Mouse (Mus musculus) limb, embryonic 11.5 days (tissue): Measurements from ENCODE around the gene Pln. TPM values are rescaled to one million over a fixed set of nuclear protein-coding genes. Genes with fewer than 3 reads are reported as not detected.

Source experiments
- ATAC-seq: fragments of 200-750 bp; cut with Nextera tagmentation; 2 replicates; pipeline ENCODE4 v1.8.0; 2017; ENCODE audit warnings: low read depth; ENCODE audit not compliant: insufficient number of reproducible peaks, low FRiP score, low TSS enrichment
- DNase-seq: peaks from one replicate; pipeline ENCODE4 v3.0.0-alpha.2; 2015; ENCODE audit warnings: low spot score
- H3K27ac ChIP-seq: fragments of 300-500 bp; sonication (generic); replicated peaks from 2 replicates; pipeline ENCODE4 v1.5.1; 2014; ENCODE audit warnings: low read depth, mild to moderate bottlenecking, low read length
- H3K27me3 ChIP-seq: fragments of 300-500 bp; sonication (generic); 2 replicates; pipeline ENCODE4 v1.6.1; 2014; ENCODE audit warnings: mild to moderate bottlenecking, low read length, mixed read lengths; ENCODE audit not compliant: control insufficient read depth, insufficient read depth
- H3K36me3 ChIP-seq: fragments of 300-500 bp; sonication (generic); 2 replicates; pipeline ENCODE4 v1.6.1; 2014; ENCODE audit warnings: mild to moderate bottlenecking, low read length, moderate library complexity, mixed read lengths; ENCODE audit not compliant: control insufficient read depth, insufficient read depth
- H3K4me1 ChIP-seq: fragments of 300-500 bp; sonication (generic); 2 replicates; pipeline ENCODE4 v1.6.1; 2014; ENCODE audit warnings: low read length, mixed read lengths; ENCODE audit not compliant: control insufficient read depth, insufficient read depth
- H3K4me2 ChIP-seq: fragments of 300-500 bp; sonication (generic); 2 replicates; pipeline ENCODE4 v1.6.1; 2014; ENCODE audit warnings: low read depth, mild to moderate bottlenecking, moderate library complexity; ENCODE audit not compliant: severe bottlenecking
- H3K4me3 ChIP-seq: fragments of 300-500 bp; sonication (generic); 2 replicates; pipeline ENCODE4 v1.5.1; 2014; ENCODE audit warnings: low read depth, low read length
- H3K9ac ChIP-seq: fragments of 300-500 bp; sonication (generic); 2 replicates; pipeline ENCODE4 v1.6.1; 2014; ENCODE audit warnings: mild to moderate bottlenecking, low read length
- H3K9me3 ChIP-seq: fragments of 300-500 bp; sonication (generic); 2 replicates; pipeline ENCODE4 v1.6.1; 2016; ENCODE audit warnings: low read length; ENCODE audit not compliant: control insufficient read depth
- WGBS: fragments of 180-500 bp; shearing (Covaris S2); extraction: QIAGEN DNeasy Blood & Tissue Kit; methylation state at CpG from one replicate; pipeline ENCODE4 v1.1.7; 2014; 5-methylcytosine and 5-hydroxymethylcytosine counted together
- polyA plus RNA-seq: library from polyadenylated mRNA; unstranded; fragments of >200 nt; fragmentation: Nextera tagmentation; extraction: Ambion mirVana; gene quantifications from 2 replicates; pipeline ENCODE4 v1.2.1, GENCODE M21; 2014

Pln gene
- polyA plus RNA-seq, 1 experiment from 2014 or later = 2.5 TPM

DNA sequence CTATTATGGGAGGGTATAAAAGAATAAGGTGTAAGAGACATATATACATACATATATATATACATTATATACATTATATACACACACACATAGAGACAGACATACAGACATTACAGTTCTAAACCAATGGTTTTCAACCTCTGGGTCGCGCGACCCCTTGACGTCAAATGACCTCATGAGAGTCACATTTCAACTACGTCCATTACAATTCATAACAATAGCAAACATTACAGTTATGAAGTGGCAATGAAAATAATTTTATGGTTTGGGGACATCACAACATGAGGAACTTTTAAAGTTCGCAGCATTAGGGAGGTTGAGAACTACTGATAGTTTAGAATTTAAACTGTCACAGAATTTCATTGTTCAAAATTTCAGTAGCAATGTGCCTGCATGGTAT lies 40.8 kb downstream of the Pln start:
- peaks cover 4% of the 10 kb centered on the region; the same call in 1 of the 2 replicates for H3K4me1 ChIP-seq
- H3K4me3 ChIP-seq = peak overlapping the region; percentile 93
- peak overlapping the region; percentile 65; the same call in 1 of the 2 replicates for H3K4me2 ChIP-seq
- no peaks in the 10 kb centered on the region for H3K36me3 ChIP-seq
- H3K27me3 ChIP-seq = no peaks in the 10 kb centered on the region
- H3K27ac ChIP-seq = no peak overlapping the region
- DNase-seq (no peak), ATAC-seq (no peak)
- no peak overlapping the region for H3K9ac ChIP-seq
- no peaks in the 10 kb centered on the region for H3K9me3 ChIP-seq
- WGBS = 74% methylated on average over 6 of the region's 6 CpGs

DNA sequence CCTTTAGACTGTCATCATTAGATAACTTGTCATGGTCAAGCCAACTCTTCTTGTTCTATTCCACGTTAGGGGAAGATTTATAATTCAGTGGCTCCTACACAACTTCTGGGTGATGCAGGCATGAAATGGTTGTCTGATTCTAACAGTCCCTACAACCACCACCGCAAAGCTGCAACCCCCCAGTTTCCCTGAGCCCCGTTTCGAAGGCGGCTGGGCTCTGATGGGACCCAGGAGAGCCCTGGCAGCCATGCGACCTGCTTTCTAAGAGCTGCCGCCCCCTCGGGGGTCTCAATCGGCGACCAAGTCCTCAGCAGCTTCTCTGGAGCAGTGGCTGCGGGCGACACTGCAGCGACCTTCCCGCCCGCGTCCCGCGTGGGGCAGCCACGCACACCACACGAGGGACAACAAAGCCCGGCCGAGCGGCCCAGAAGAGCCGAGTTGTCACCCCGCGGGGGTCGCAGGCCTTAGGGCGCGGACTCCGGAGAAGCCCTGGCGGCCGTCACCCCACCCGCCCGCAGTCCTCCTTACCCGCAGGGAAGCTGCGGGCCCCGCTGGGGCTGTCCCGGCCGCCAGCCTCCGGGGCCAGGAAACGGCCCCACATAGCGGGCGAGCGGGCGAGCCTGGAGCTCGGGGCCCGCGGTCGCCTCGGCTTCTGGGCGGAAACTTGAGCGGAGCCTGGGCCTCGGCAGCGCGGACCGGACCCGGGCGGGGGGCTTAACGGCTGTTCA lies 41.7 kb downstream of the Pln start:
- Histone ChIP-seq H3K4me1 (peaks cover 4% of the 10 kb centered on the region; the same call in 1 of the 2 replicates), H3K9me3 (no peaks in the 10 kb centered on the region), H3K27me3 (no peaks in the 10 kb centered on the region), H3K9ac (peak overlapping the region; percentile 97), H3K36me3 (no peaks in the 10 kb centered on the region), H3K4me2 (peak overlapping the region; percentile 65), H3K27ac (peak overlapping the region; percentile 92), H3K4me3 (peak overlapping the region; percentile 93)
- peak; percentile 70 for DNase-seq
- ATAC-seq = peak; percentile 84
- under 1% methylated on average over 58 of the region's 59 CpGs for WGBS

DNA sequence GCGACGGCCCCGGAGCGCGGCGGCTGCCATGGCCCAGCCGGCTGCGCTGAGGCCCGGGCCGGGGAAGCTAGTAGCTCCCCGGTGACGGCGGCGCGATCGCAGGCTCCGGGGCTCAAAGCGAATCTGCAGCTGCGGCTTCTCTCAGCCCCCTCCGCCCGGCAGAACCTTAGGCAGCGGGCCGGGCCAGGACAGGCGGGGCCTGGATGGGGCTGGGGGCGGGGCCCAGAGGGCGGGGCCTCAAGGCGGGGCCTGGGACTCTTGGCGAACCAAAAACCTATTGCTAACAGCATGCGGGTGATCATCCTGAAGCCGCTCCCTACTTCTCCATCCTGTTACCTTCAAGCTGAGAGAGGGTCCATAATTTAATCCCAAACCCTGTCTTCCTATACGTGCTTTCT lies 42.2 kb downstream of the Pln start, which contains the start of gene Cep85l:
Gene Cep85l (minus strand): TSS at position 239 of the 398 bp plus-strand sequence.
- peak within 1 kb of the TSS; percentile 97 for H3K9ac ChIP-seq
- H3K4me1 ChIP-seq = peaks cover 4% of the 10 kb centered on the region; the same call in 1 of the 2 replicates
- H3K27me3 ChIP-seq = no peaks in the 10 kb centered on the region
- peak; percentile 93 for DNase-seq
- peak within 1 kb of the TSS; percentile 65 for H3K4me2 ChIP-seq
- H3K9me3 ChIP-seq = no peaks in the 10 kb centered on the region
- under 1% methylated on average over 28 of the region's 31 CpGs for WGBS
- ATAC-seq = peak; percentile 98
- H3K36me3 ChIP-seq = no peaks in the 10 kb centered on the region
- H3K27ac ChIP-seq = peak within 1 kb of the TSS; percentile 92
- H3K4me3 ChIP-seq = peak within 1 kb of the TSS; percentile 93

DNA sequence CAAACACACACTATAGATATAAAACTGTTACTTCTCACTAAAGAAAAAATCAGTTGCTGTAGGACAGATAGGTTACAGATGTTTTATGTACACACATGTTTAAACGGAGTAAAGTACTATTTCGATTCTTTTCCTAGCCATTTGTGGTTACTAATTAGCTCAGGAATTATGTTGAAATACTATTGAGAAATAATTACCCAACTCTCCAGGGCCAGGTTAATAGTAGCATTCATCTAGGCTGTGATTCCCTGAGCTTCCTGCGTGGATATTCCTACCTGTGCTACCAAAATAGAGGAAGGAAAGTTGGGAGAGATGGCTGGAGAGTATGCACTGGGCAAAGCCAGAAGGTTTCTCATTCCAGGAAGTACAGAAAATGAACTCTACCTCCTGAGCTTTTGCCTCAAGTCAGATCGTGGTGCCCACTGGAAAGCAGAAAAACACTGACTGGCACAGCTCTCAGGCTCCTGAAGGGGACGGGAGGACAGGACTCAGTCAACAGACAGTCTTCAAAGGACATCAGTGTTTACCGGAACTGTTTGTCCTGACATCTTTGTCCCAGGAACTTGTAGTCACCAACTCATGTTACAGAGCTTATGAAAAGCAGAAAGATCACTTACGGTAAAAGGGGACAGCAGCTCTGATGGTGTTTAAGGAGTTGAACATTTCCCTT lies 45.4 kb downstream of the Pln start:
- Histone ChIP-seq H3K4me2 (no peak overlapping the region), H3K4me1 (peaks cover 4% of the 10 kb centered on the region; the same call in 1 of the 2 replicates), H3K27ac (no peak overlapping the region), H3K4me3 (no peak overlapping the region), H3K27me3 (no peaks in the 10 kb centered on the region), H3K9me3 (no peaks in the 10 kb centered on the region), H3K9ac (no peak overlapping the region), H3K36me3 (no peaks in the 10 kb centered on the region)
- ATAC-seq (no peak), DNase-seq (no peak)
- 76% methylated on average over 7 of the region's 7 CpGs for WGBS

DNA sequence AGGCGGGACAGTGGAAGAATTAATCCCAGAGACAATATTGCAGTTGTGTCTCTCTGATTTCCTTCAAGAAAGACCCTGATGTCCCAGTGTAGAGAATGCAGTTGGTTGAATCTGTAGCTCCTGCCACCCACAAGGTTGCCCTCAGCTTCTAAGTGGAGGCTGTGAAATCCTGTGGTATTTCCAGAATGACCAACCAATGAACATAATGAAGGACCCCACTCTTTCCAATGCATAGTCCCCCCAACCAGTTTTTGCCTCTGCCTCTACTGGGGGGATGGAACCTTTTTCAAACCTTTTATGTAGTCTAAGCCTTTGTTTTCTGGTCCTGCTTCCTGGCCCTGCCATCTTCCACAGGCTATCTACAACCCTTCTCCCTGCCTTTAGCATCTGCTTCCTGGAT lies 47.4 kb downstream of the Pln start:
- H3K9ac ChIP-seq = no peak overlapping the region
- H3K27ac ChIP-seq = no peak overlapping the region
- H3K4me1 ChIP-seq = no peaks in the 10 kb centered on the region
- WGBS = 88% methylated on average over 1 of the region's 1 CpGs
- H3K9me3 ChIP-seq = no peaks in the 10 kb centered on the region
- DNase-seq (no peak), ATAC-seq (no peak)
- no peaks in the 10 kb centered on the region for H3K36me3 ChIP-seq
- no peaks in the 10 kb centered on the region for H3K27me3 ChIP-seq
- no peak overlapping the region for H3K4me3 ChIP-seq
- no peak overlapping the region for H3K4me2 ChIP-seq

DNA sequence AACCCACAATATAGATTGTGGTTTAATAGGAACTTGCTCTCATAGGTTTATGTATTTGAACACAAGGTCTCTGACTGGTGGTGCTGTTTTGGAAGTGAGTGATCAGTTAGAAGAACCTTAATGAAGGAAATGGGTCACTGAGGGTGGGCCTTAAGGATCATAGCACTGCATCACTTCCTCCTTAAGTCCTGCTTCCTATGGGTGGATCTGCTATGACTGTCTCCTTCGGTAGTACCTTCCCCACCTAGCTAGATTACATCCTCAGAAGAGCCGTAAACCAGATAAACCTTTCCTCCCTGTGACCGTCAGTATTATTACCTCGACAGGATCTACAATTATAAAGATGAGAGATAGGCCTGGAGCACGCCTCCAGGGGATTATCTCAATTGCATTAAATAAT lies 48.0 kb downstream of the Pln start:
- Histone ChIP-seq H3K9me3 (no peaks in the 10 kb centered on the region), H3K4me2 (no peak overlapping the region), H3K36me3 (no peaks in the 10 kb centered on the region), H3K4me3 (no peak overlapping the region), H3K27ac (no peak overlapping the region), H3K9ac (no peak overlapping the region), H3K4me1 (no peaks in the 10 kb centered on the region), H3K27me3 (no peaks in the 10 kb centered on the region)
- DNase-seq = no peak
- no peak for ATAC-seq
- WGBS = 77% methylated on average over 5 of the region's 5 CpGs

DNA sequence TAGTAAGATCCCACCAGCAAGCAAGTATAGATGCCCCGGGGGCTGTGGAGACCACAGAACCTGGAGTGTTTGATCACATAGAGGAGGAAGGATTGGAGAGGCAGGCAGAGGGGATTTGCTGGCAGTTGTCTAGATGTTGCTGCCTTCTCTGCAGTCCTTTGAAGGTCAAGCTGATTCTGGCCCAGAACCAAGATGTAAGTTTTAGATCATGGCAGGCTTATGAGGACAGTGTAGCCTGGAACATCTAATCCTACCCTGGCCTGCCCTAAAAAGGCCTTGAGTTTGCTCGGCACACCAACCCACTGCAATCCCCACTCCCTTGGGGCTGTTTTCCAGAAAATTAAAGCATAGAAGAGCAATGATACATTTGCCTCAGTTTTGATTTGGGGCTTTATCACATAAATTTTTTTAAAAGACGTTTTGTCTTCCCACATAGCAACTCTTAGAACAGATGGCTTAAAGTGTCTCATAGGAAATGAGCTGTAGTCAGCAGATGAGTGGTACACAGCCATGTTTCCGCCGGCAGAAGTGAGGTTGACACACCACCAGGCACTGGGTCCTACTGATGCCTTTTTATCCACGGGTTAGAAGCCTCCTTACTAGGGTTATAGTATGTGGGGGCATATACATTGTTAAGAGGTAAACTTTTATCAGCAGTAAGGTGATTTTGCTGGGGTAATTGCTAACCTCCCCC lies 50.9 kb downstream of the Pln start:
- no peaks in the 10 kb centered on the region for H3K36me3 ChIP-seq
- ATAC-seq (no peak), DNase-seq (no peak)
- H3K9me3 ChIP-seq = no peaks in the 10 kb centered on the region
- H3K27ac ChIP-seq = no peak overlapping the region
- H3K4me3 ChIP-seq = no peak overlapping the region
- WGBS = 73% methylated on average over 6 of the region's 6 CpGs
- no peak overlapping the region for H3K4me2 ChIP-seq
- no peaks in the 10 kb centered on the region for H3K4me1 ChIP-seq
- H3K27me3 ChIP-seq = no peaks in the 10 kb centered on the region
- no peak overlapping the region for H3K9ac ChIP-seq

DNA sequence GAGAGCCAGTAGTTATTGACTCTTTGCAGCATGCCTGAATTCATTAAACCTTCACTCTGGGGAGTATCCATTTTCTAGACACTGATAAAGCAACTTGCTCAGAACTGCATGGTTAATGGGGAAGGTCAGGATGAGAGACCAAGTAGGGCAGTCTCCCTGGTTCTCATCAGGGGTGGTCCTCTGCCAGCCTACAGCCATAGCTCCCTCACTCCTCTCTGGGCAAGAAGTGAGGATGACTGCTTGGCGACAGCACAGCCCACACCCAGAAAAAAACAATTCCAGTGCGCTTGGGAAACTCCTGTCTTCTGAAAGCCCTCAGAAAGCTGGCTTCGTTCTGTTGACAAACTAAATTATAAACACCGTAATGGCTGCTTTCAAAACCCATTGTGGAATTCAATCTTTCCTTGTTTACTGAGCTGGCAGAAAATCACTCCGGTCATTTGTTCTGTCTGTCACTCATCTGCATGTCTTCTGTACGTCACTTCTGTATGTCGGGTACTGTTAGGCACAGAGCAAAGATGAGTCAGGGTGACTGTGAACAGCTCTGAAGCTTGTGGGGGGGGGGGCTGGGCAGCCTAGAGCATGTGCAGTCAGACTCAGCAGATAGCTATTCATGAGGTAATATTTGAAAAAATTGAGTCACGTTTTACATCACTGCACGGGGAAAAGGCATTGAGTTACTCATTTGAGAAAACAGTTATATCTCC lies 57.6 kb downstream of the Pln start:
- Histone ChIP-seq H3K27ac (no peak overlapping the region), H3K4me2 (no peak overlapping the region), H3K9ac (no peak overlapping the region), H3K4me1 (no peaks in the 10 kb centered on the region), H3K27me3 (no peaks in the 10 kb centered on the region), H3K4me3 (no peak overlapping the region), H3K36me3 (no peaks in the 10 kb centered on the region), H3K9me3 (no peaks in the 10 kb centered on the region)
- 83% methylated on average over 9 of the region's 9 CpGs for WGBS
- DNase-seq (no peak), ATAC-seq (no peak)
